Mouse (Mus musculus): ENCODE measurements around the gene Inpp5d. TPM values are rescaled to one million over a fixed set of nuclear protein-coding genes. Genes with fewer than 3 reads are reported as not detected.

The Inpp5d gene
- polyA plus RNA-seq, 1 experiment: 21.1 TPM

- DNase-seq (ENCODE audit: low read depth, low spot score): no peak
- WGBS: 44% methylated on average over 4 of the region's 4 CpGs
These were observed 66.2 kb downstream of the Inpp5d start for GRCm38 (mm10) chr1:87686351-87686750.

- no peak for DNase-seq (ENCODE audit: low read depth, low spot score)
- WGBS: 51% methylated on average over 1 of the region's 1 CpGs
These were observed 66.9 kb downstream of the Inpp5d start for GRCm38 (mm10) chr1:87687009-87687408.

- 83% methylated on average over 1 of the region's 1 CpGs for WGBS
- DNase-seq (ENCODE audit: low read depth, low spot score): no peak
These were observed 69.7 kb downstream of the Inpp5d start for GRCm38 (mm10) chr1:87689661-87690341.

- no peak for DNase-seq (ENCODE audit: low read depth, low spot score)
These were observed 76.2 kb downstream of the Inpp5d start for GRCm38 (mm10) chr1:87696358-87696757.

GRCm38 (mm10) chr1:87698010-87698409 is 77.9 kb downstream of the Inpp5d start:
- 83% methylated on average over 6 of the region's 6 CpGs for whole genome bisulfite sequencing
- no peak for DNase-seq (ENCODE audit: low read depth, low spot score)

More at GRCm38 (mm10) chr1:87696358-87696757, 76.2 kb downstream of the Inpp5d start:
- 78% methylated on average over 5 of the region's 5 CpGs for WGBS

- WGBS: 60% methylated on average over 5 of the region's 5 CpGs
- no peak for DNase-seq (ENCODE audit: low read depth, low spot score)
These were observed 79.9 kb downstream of the Inpp5d start for GRCm38 (mm10) chr1:87699890-87700448.

- WGBS: 69% methylated on average over 2 of the region's 2 CpGs
- DNase-seq (ENCODE audit: low read depth, low spot score): no peak
These were observed 84.1 kb downstream of the Inpp5d start for GRCm38 (mm10) chr1:87704230-87704629.

GRCm38 (mm10) chr1:87706361-87706760 is 86.2 kb downstream of the Inpp5d start:
- DNase-seq (ENCODE audit: low read depth, low spot score): no peak
- 82% methylated on average over 3 of the region's 3 CpGs for WGBS

GRCm38 (mm10) chr1:87709020-87709419 is 88.9 kb downstream of the Inpp5d start:
- WGBS: 87% methylated on average over 6 of the region's 6 CpGs

GRCm38 (mm10) chr1:87709661-87710270 is 89.7 kb downstream of the Inpp5d start:
- DNase-seq (ENCODE audit: low read depth, low spot score): no peak
- 82% methylated on average over 7 of the region's 7 CpGs for WGBS

More at GRCm38 (mm10) chr1:87709020-87709419, 88.9 kb downstream of the Inpp5d start:
- DNase-seq (ENCODE audit: low read depth, low spot score): no peak

GRCm38 (mm10) chr1:87711938-87712613 is 92.0 kb downstream of the Inpp5d start:
- no peak for DNase-seq (ENCODE audit: low read depth, low spot score)
- 87% methylated on average over 10 of the region's 10 CpGs for WGBS

GRCm38 (mm10) chr1:87712614-87712971 is 92.5 kb downstream of the Inpp5d start:
- 49% methylated on average over 1 of the region's 1 CpGs for WGBS
- DNase-seq (ENCODE audit: low read depth, low spot score): no peak

- WGBS: 19% methylated on average over 8 of the region's 8 CpGs
- DNase-seq (ENCODE audit: low read depth, low spot score): no peak
These were observed 101.3 kb downstream of the Inpp5d start for GRCm38 (mm10) chr1:87721382-87721781.

GRCm38 (mm10) chr1:87722081-87722480 is 102.0 kb downstream of the Inpp5d start:
- 16% methylated on average over 2 of the region's 2 CpGs for WGBS
- DNase-seq (ENCODE audit: low read depth, low spot score): no peak

GRCm38 (mm10) chr1:87723351-87723750 is 103.2 kb downstream of the Inpp5d start:
- no peak for DNase-seq (ENCODE audit: low read depth, low spot score)
- WGBS: 62% methylated on average over 4 of the region's 4 CpGs

GRCm38 (mm10) chr1:87729070-87729469 is 109.0 kb downstream of the Inpp5d start:
- 79% methylated on average over 2 of the region's 2 CpGs for WGBS
- DNase-seq (ENCODE audit: low read depth, low spot score): no peak

GRCm38 (mm10) chr1:87729850-87730249 is 109.7 kb downstream of the Inpp5d start:
- DNase-seq (ENCODE audit: low read depth, low spot score): no peak
- 81% methylated on average over 6 of the region's 6 CpGs for WGBS

- 64% methylated on average over 7 of the region's 7 CpGs for WGBS
- DNase-seq (ENCODE audit: low read depth, low spot score): no peak
These were observed 110.2 kb downstream of the Inpp5d start for GRCm38 (mm10) chr1:87730271-87730670.

GRCm38 (mm10) chr1:87733212-87733611 is 113.1 kb downstream of the Inpp5d start:
- 77% methylated on average over 5 of the region's 5 CpGs for WGBS
- no peak for DNase-seq (ENCODE audit: low read depth, low spot score)

- no peak for DNase-seq (ENCODE audit: low read depth, low spot score)
These were observed 114.0 kb downstream of the Inpp5d start for GRCm38 (mm10) chr1:87734153-87734552.

More at GRCm38 (mm10) chr1:87734153-87734552, 114.0 kb downstream of the Inpp5d start:
- 80% methylated on average over 3 of the region's 3 CpGs for WGBS

Data from large intestine, adult 2 months (tissue).